Mouse (Mus musculus) heart, embryonic 16.5 days (tissue): Measurements from ENCODE around the gene Madcam1. TPM values are rescaled to one million over a fixed set of nuclear protein-coding genes. Genes with fewer than 3 reads are reported as not detected.
A peak's percentile ranks its signal among the peaks of the same experiment; 100 is the strongest.

Experiments
- ATAC-seq: fragments of 200-750 bp; cut with Nextera tagmentation; replicated peaks from 2 replicates; pipeline ENCODE4 v1.8.0; 2017; ENCODE audit warnings: moderate number of reproducible peaks; ENCODE audit not compliant: insufficient read depth, low FRiP score; ENCODE audit errors: extremely low read depth
- H3K27ac ChIP-seq: fragments of 300-500 bp; sonication (generic); 2 replicates; pipeline ENCODE4 v1.5.1; 2014; ENCODE audit warnings: mild to moderate bottlenecking, low read length, control low read depth, moderate library complexity
- H3K27me3 ChIP-seq: fragments of 300-500 bp; sonication (generic); 2 replicates; pipeline ENCODE4 v1.6.1; 2014; ENCODE audit warnings: low read length, mixed read lengths; ENCODE audit not compliant: control insufficient read depth, insufficient read depth
- H3K36me3 ChIP-seq: fragments of 300-500 bp; sonication (generic); 2 replicates; pipeline ENCODE4 v1.6.1; 2014; ENCODE audit not compliant: control insufficient read depth, insufficient read depth
- H3K4me1 ChIP-seq: fragments of 300-500 bp; sonication (generic); 2 replicates; pipeline ENCODE4 v1.6.1; 2014; ENCODE audit warnings: low read length, mixed read lengths; ENCODE audit not compliant: control insufficient read depth, insufficient read depth
- H3K4me2 ChIP-seq: fragments of 300-500 bp; sonication (generic); 2 replicates; pipeline ENCODE4 v1.6.1; 2014; ENCODE audit warnings: low read depth, mild to moderate bottlenecking, control low read depth, low read length
- H3K4me3 ChIP-seq: fragments of 300-500 bp; sonication (generic); 2 replicates; pipeline ENCODE4 v1.5.1; 2014; ENCODE audit warnings: mild to moderate bottlenecking, control low read depth, low read length
- H3K9ac ChIP-seq: fragments of 300-500 bp; sonication (generic); 2 replicates; pipeline ENCODE4 v1.6.1; 2014; ENCODE audit warnings: low read length, control low read depth
- H3K9me3 ChIP-seq: fragments of 300-500 bp; sonication (generic); replicated peaks from 2 replicates; pipeline ENCODE4 v1.6.1; 2016; ENCODE audit warnings: low read length; ENCODE audit not compliant: control insufficient read depth
- WGBS: fragments of 180-500 bp; shearing (Covaris S2); extraction: QIAGEN DNeasy Blood & Tissue Kit; methylation state at CpG from one replicate; pipeline ENCODE4 v1.1.7; 2014; 5-methylcytosine and 5-hydroxymethylcytosine counted together
- polyA plus RNA-seq: library from polyadenylated mRNA; unstranded; fragments of >200 nt; fragmentation: Nextera tagmentation; extraction: Ambion mirVana; gene quantifications from 2 replicates; pipeline ENCODE4 v1.2.1, GENCODE M21; 2015

The Madcam1 gene
- polyA plus RNA-seq, 1 experiment from 2014 or later = 1.8 TPM

GRCm38 (mm10) chr10:79693580-79694378 lies 29.4 kb downstream of the Madcam1 start:
- H3K4me3 ChIP-seq = no peak overlapping the region
- peaks cover 24% of the 10 kb centered on the region for H3K4me1 ChIP-seq
- no peak overlapping the region for H3K9ac ChIP-seq
- 64% methylated on average over 12 of the region's 12 CpGs for WGBS
- peak overlapping the region; percentile 64 for H3K27ac ChIP-seq
- no peak overlapping the region for H3K4me2 ChIP-seq
- H3K36me3 ChIP-seq = peaks cover 6% of the 10 kb centered on the region
- ATAC-seq = no peak
- no peaks in the 10 kb centered on the region for H3K27me3 ChIP-seq
- no peaks in the 10 kb centered on the region; the same call in 1 of the 2 replicates for H3K9me3 ChIP-seq

- no peaks in the 10 kb centered on the region; the same call in 1 of the 2 replicates for H3K9me3 ChIP-seq
- ATAC-seq = no peak
Measured at GRCm38 (mm10) chr10:79694379-79694655, 30.0 kb downstream of the Madcam1 start.

GRCm38 (mm10) chr10:79695231-79696128 lies 31.1 kb downstream of the Madcam1 start:
- Histone ChIP-seq H3K4me1 (peaks cover 24% of the 10 kb centered on the region), H3K4me2 (no peak overlapping the region), H3K4me3 (no peak overlapping the region), H3K27ac (peak overlapping the region; percentile 84), H3K36me3 (no peaks in the 10 kb centered on the region), H3K9me3 (no peaks in the 10 kb centered on the region; the same call in 1 of the 2 replicates), H3K9ac (peak overlapping the region; percentile 24), H3K27me3 (no peaks in the 10 kb centered on the region)
- ATAC-seq = peak; percentile 56; the same call in 1 of the 2 replicates
- 50% methylated on average over 13 of the region's 13 CpGs for WGBS

More at GRCm38 (mm10) chr10:79694379-79694655, 30.0 kb downstream of the Madcam1 start:
- peak overlapping the region; percentile 64 for H3K27ac ChIP-seq
- peaks cover 24% of the 10 kb centered on the region for H3K4me1 ChIP-seq
- no peak overlapping the region for H3K4me2 ChIP-seq
- 63% methylated on average over 6 of the region's 6 CpGs for WGBS
- no peaks in the 10 kb centered on the region for H3K27me3 ChIP-seq
- H3K4me3 ChIP-seq = no peak overlapping the region
- peaks cover under 1% of the 10 kb centered on the region for H3K36me3 ChIP-seq
- no peak overlapping the region for H3K9ac ChIP-seq

GRCm38 (mm10) chr10:79696129-79696651 lies 31.8 kb downstream of the Madcam1 start:
- Histone ChIP-seq H3K27ac (peak overlapping the region; percentile 84), H3K27me3 (no peaks in the 10 kb centered on the region), H3K4me2 (peak overlapping the region; percentile 13; the same call in 1 of the 2 replicates), H3K4me1 (peaks cover 28% of the 10 kb centered on the region), H3K36me3 (no peaks in the 10 kb centered on the region), H3K9me3 (no peaks in the 10 kb centered on the region; the same call in 1 of the 2 replicates), H3K9ac (peak overlapping the region; percentile 22; the same call in 1 of the 2 replicates), H3K4me3 (no peak overlapping the region)
- 39% methylated on average over 9 of the region's 9 CpGs for WGBS
- peak; percentile 24; the same call in 1 of the 2 replicates for ATAC-seq

- no peak overlapping the region for H3K4me2 ChIP-seq
- H3K4me1 ChIP-seq = peaks cover 37% of the 10 kb centered on the region
- no peak overlapping the region for H3K9ac ChIP-seq
- H3K4me3 ChIP-seq = no peak overlapping the region
- ATAC-seq = no peak
- no peaks in the 10 kb centered on the region for H3K36me3 ChIP-seq
- no peaks in the 10 kb centered on the region for H3K9me3 ChIP-seq
- 69% methylated on average over 6 of the region's 6 CpGs for WGBS
- H3K27me3 ChIP-seq = no peaks in the 10 kb centered on the region
- no peak overlapping the region for H3K27ac ChIP-seq
Measured at GRCm38 (mm10) chr10:79697916-79698315, 33.6 kb downstream of the Madcam1 start.

- H3K9ac ChIP-seq = no peak overlapping the region
- H3K27me3 ChIP-seq = no peaks in the 10 kb centered on the region
- WGBS = 87% methylated on average over 6 of the region's 6 CpGs
- ATAC-seq = no peak
- no peak overlapping the region for H3K4me2 ChIP-seq
- no peak overlapping the region for H3K27ac ChIP-seq
- no peak overlapping the region for H3K4me3 ChIP-seq
- H3K4me1 ChIP-seq = peaks cover 37% of the 10 kb centered on the region
- H3K36me3 ChIP-seq = no peaks in the 10 kb centered on the region
- no peaks in the 10 kb centered on the region for H3K9me3 ChIP-seq
Measured at GRCm38 (mm10) chr10:79698459-79698858, 34.1 kb downstream of the Madcam1 start.

GRCm38 (mm10) chr10:79700676-79701075 lies 36.3 kb downstream of the Madcam1 start:
- Histone ChIP-seq H3K4me2 (peak overlapping the region; percentile 27; the same call in 1 of the 2 replicates), H3K9me3 (no peaks in the 10 kb centered on the region), H3K27ac (peak overlapping the region; percentile 80), H3K36me3 (no peaks in the 10 kb centered on the region), H3K9ac (peak overlapping the region; percentile 30; the same call in 1 of the 2 replicates), H3K4me3 (no peak overlapping the region), H3K4me1 (peaks cover 29% of the 10 kb centered on the region), H3K27me3 (no peaks in the 10 kb centered on the region)
- no peak for ATAC-seq
- WGBS = 28% methylated on average over 7 of the region's 7 CpGs

- Histone ChIP-seq H3K4me1 (peaks cover 30% of the 10 kb centered on the region), H3K36me3 (no peaks in the 10 kb centered on the region), H3K4me3 (no peak overlapping the region), H3K27ac (peak overlapping the region; percentile 80), H3K4me2 (no peak overlapping the region), H3K9ac (peak overlapping the region; percentile 50), H3K9me3 (no peaks in the 10 kb centered on the region), H3K27me3 (no peaks in the 10 kb centered on the region)
- WGBS = 45% methylated on average over 10 of the region's 10 CpGs
- peak; percentile 8; the same call in 1 of the 2 replicates for ATAC-seq
Measured at GRCm38 (mm10) chr10:79701443-79702129, 37.2 kb downstream of the Madcam1 start.
